In the genomic region with DNA sequence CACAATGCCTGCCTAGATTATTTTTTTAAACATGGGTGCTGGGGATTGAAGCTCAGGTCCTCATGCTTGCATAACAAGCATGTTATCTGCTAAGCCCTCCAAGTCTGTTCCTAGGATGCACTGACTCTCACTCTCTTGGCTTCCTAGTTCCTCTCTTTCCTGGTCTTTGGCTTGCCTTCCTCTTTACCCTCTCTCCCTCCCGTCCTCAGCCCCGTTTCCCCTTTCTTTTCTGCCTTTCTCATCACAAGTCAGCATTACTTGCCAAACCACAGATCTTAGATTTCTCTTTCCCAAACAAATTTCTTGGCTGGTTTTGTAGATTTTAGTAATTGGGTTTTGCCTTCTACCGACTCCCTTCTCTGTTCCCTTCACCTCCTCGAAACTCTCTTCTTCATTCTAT, we compare ENCODE assay signal across 11 mouse cellular contexts. TPM values are rescaled to one million over a fixed set of nuclear protein-coding genes. Genes with fewer than 3 reads are reported as not detected.
DNase-seq lines count a peak whose midpoint lies in the region; ATAC-seq and TF ChIP-seq lines count a peak whose summit lies in the region.
"Had no signal": no experiment of that assay in that cellular context is flagged by ENCODE, and none has a peak within 500 bp of the region (broad histone marks: within the 10 kb centered on the region; RNA-seq: fewer than 3 reads in every experiment).

No protein-coding gene starts in this region.

- peaks cover 3% of the 10 kb centered on the region; the same call in 1 of the 2 replicates for H3K27me3 ChIP-seq in hindbrain, embryonic 12.5 days
- H3K27me3 ChIP-seq in hindbrain, embryonic 11.5 days (ENCODE audit: control insufficient read depth, insufficient read depth, low read length) = no peaks in the 10 kb centered on the region
- no peaks in the 10 kb centered on the region; a peak in 2 of 4 replicates for H3K27me3 ChIP-seq in MEL (ENCODE audit: control insufficient read depth in 1 of 2, insufficient read depth in 2 of 2, low read length in 2 of 2)
- no peaks in the 10 kb centered on the region for H3K27me3 ChIP-seq in liver, postnatal 0 days (ENCODE audit: insufficient read depth, low read length)

- WGBS in hindbrain, embryonic 12.5 days = 77% methylated on average over 4 of the region's 4 CpGs
- WGBS in hindbrain, embryonic 11.5 days = 75% methylated on average over 4 of the region's 4 CpGs
- 29% methylated on average over 4 of the region's 4 CpGs for WGBS in liver, postnatal 0 days (ENCODE audit: insufficient replicate concordance)

- no peaks in the 10 kb centered on the region for H3K79me2 ChIP-seq in MEL (ENCODE audit: control insufficient read depth, insufficient read depth, low read length, poor library complexity)

- ATAC-seq in hindbrain, embryonic 12.5 days (ENCODE audit: low FRiP score) = no peak
- no peak for ATAC-seq in hindbrain, embryonic 11.5 days (ENCODE audit: low FRiP score)
- peak; percentile 75 for ATAC-seq in common myeloid progenitor, adult 5-6 weeks (replicated peaks; ENCODE audit: low read depth, poor library complexity, severe bottlenecking)
- peak; percentile 35 to 61; a peak in 2 of 4 replicates for ATAC-seq in hematopoietic stem cell, adult 5-6 weeks (replicated peaks in 1 of 2; ENCODE audit: insufficient read depth in 1 of 2, low FRiP score in 2 of 2, low TSS enrichment in 1 of 2, low read depth in 1 of 2, poor library complexity in 2 of 2, severe bottlenecking in 2 of 2)
- ATAC-seq in liver, postnatal 0 days = no peak

- no peak overlapping the region for H3K4me3 ChIP-seq in hindbrain, embryonic 12.5 days
- H3K4me3 ChIP-seq in hindbrain, embryonic 11.5 days (ENCODE audit: low read depth, low read length) = no peak overlapping the region
- H3K4me3 ChIP-seq in MEL (ENCODE audit: control insufficient read depth in 1 of 2, insufficient read depth in 1 of 2, low read depth in 2 of 2, low read length in 2 of 2) = no peak overlapping the region
- H3K4me3 ChIP-seq in liver, postnatal 0 days (ENCODE audit: low read depth, low read length) = no peak overlapping the region
- H3K4me3 ChIP-seq: forebrain, embryonic 12.5 days had no signal

- no peaks in the 10 kb centered on the region for H3K9me3 ChIP-seq in hindbrain, embryonic 12.5 days (replicated peaks)
- no peaks in the 10 kb centered on the region for H3K9me3 ChIP-seq in hindbrain, embryonic 11.5 days (ENCODE audit: control insufficient read depth, low read length)
- no peaks in the 10 kb centered on the region for H3K9me3 ChIP-seq in MEL (replicated peaks; ENCODE audit: insufficient read depth, low read length)
- H3K9me3 ChIP-seq in liver, postnatal 0 days (ENCODE audit: low read length) = no peaks in the 10 kb centered on the region
- H3K9me3 ChIP-seq: forebrain, embryonic 12.5 days had no signal

- TF ChIP-seq RAD21 in MEL (IDR thresholded peaks at IDR 0.05; ENCODE audit: low read depth, low read length) = no peak

- H3K4me1 ChIP-seq in hindbrain, embryonic 12.5 days = peaks cover 21% of the 10 kb centered on the region
- H3K4me1 ChIP-seq in hindbrain, embryonic 11.5 days (replicated peaks; ENCODE audit: control insufficient read depth, insufficient read depth, low read length) = no peaks in the 10 kb centered on the region
- no peaks in the 10 kb centered on the region for H3K4me1 ChIP-seq in MEL (ENCODE audit: control insufficient read depth in 1 of 2, insufficient read depth in 2 of 2, low read length in 2 of 2)
- no peaks in the 10 kb centered on the region for H3K4me1 ChIP-seq in liver, postnatal 0 days (ENCODE audit: insufficient read depth)

- no peak for DNase-seq in hindbrain, embryonic 11.5 days (ENCODE audit: low spot score)
- peak; percentile 27 for DNase-seq in MEL (ENCODE audit: low read depth, low spot score)
- no peak for DNase-seq in layer of hippocampus, adult 8-10 months (ENCODE audit: low spot score in 2 of 2)
- no peak for DNase-seq in thymus, postnatal 14 days
- no peak for DNase-seq in liver, postnatal 0 days
- DNase-seq: gastrocnemius, postnatal 10 days had no signal

- TF ChIP-seq EP300 in MEL (IDR thresholded peaks at IDR 0.05; ENCODE audit: low read depth in 1 of 2, low read length in 2 of 2) = no peak
- no peak for TF ChIP-seq EP300 in liver, postnatal 0 days (IDR thresholded peaks at IDR 0.05; ENCODE audit: low read depth)

- H3K4me2 ChIP-seq in hindbrain, embryonic 12.5 days (replicated peaks) = no peak overlapping the region
- H3K4me2 ChIP-seq in hindbrain, embryonic 11.5 days (replicated peaks; ENCODE audit: low read depth, low read length) = no peak overlapping the region
- no peak overlapping the region for H3K4me2 ChIP-seq in liver, postnatal 0 days (ENCODE audit: low read depth, low read length)
- H3K4me2 ChIP-seq: forebrain, embryonic 12.5 days had no signal

- TF ChIP-seq POLR2A in MEL (IDR thresholded peaks at IDR 0.05; ENCODE audit: control insufficient read depth in 1 of 2, insufficient read depth in 1 of 2, low read depth in 1 of 2, low read length in 2 of 2, poor library complexity in 1 of 2) = no peak

- TF ChIP-seq CTCF in MEL (IDR thresholded peaks at IDR 0.05 in 2 of 3, conservative IDR thresholded peaks at IDR 0.05 in 1 of 3; ENCODE audit: control insufficient read depth in 1 of 3, insufficient read depth in 1 of 3, low read depth in 2 of 3, low read length in 3 of 3, poor library complexity in 1 of 3, severe bottlenecking in 1 of 3) = no peak
- TF ChIP-seq CTCF in liver, postnatal 0 days (IDR thresholded peaks at IDR 0.05; ENCODE audit: low read depth) = no peak

- H3K36me3 ChIP-seq in hindbrain, embryonic 12.5 days = no peaks in the 10 kb centered on the region
- no peaks in the 10 kb centered on the region for H3K36me3 ChIP-seq in hindbrain, embryonic 11.5 days (ENCODE audit: control insufficient read depth, insufficient read depth, low read length)
- no peaks in the 10 kb centered on the region for H3K36me3 ChIP-seq in MEL (ENCODE audit: control insufficient read depth in 1 of 2, insufficient read depth in 2 of 2, low read length in 2 of 2)
- no peaks in the 10 kb centered on the region for H3K36me3 ChIP-seq in liver, postnatal 0 days (replicated peaks; ENCODE audit: insufficient read depth, low read length)
- H3K36me3 ChIP-seq: forebrain, embryonic 12.5 days had no signal

- H3K9ac ChIP-seq in hindbrain, embryonic 12.5 days = no peak overlapping the region
- H3K9ac ChIP-seq in hindbrain, embryonic 11.5 days (ENCODE audit: low read depth, low read length) = no peak overlapping the region
- H3K9ac ChIP-seq in MEL (ENCODE audit: control insufficient read depth, low read depth, low read length, poor library complexity, severe bottlenecking) = no peak overlapping the region
- no peak overlapping the region for H3K9ac ChIP-seq in liver, postnatal 0 days (replicated peaks)
- H3K9ac ChIP-seq: forebrain, embryonic 12.5 days had no signal

- H3K27ac ChIP-seq in hindbrain, embryonic 12.5 days = 0 out of 2 replicates have a peak overlapping the region, but pooled peaks have one; percentile 55
- H3K27ac ChIP-seq in hindbrain, embryonic 11.5 days (ENCODE audit: low read depth, low read length) = no peak overlapping the region
- H3K27ac ChIP-seq in MEL (ENCODE audit: control insufficient read depth, low read depth, low read length) = no peak overlapping the region
- H3K27ac ChIP-seq in liver, postnatal 0 days (ENCODE audit: low read depth) = no peak overlapping the region
- H3K27ac ChIP-seq: forebrain, embryonic 12.5 days; kidney, postnatal 0 days had no signal

TF ChIP-seq in MEL, 35 proteins besides CTCF, POLR2A, EP300 and RAD21:
- TF ChIP-seq POLR2AphosphoS5 (IDR thresholded peaks at IDR 0.05; ENCODE audit: borderline replicate concordance, low read depth, low read length) = no peak
- 0 out of 2 replicates have a peak, but pooled peaks have one; percentile 9 for TF ChIP-seq RCOR1 (IDR thresholded peaks at IDR 0.05; ENCODE audit: low read depth, low read length)

RNA-seq across cellular contexts. Expression of a gene that starts 10.2 kb away (rescaled TPM):
- 0.31 and 0.99 TPM in 2 replicates for polyA plus RNA-seq in hindbrain, embryonic 12.5 days (2016; fragmentation: Nextera tagmentation; extraction: Ambion mirVana)
- polyA plus RNA-seq in hindbrain, embryonic 11.5 days (2014; fragmentation: Nextera tagmentation; extraction: Ambion mirVana) = 0.29 and 0.37 TPM in 2 replicates
- not detected in 2 replicates for total RNA-seq in MEL (2012; rRNA removed)
- polyA plus RNA-seq in MEL (2012; ENCODE audit: insufficient read depth in 1 of 2, insufficient read length in 2 of 2, low read depth in 1 of 2, low replicate concordance in 2 of 2, missing spikeins in 1 of 2) = not detected
- total RNA-seq in common myeloid progenitor, adult 5-6 weeks (2017) = not detected in 2 replicates
- total RNA-seq in hematopoietic stem cell, adult 5-6 weeks (2017) = not detected in 2 replicates
- 1 to 10 TPM in 1 of 4 experiments, under 1 TPM in 3; 0.27 to 1.3 (median 0.91) TPM for total RNA-seq in layer of hippocampus, adult 8-10 months (2022)
- not detected in 2 replicates for polyA plus RNA-seq in liver, postnatal 0 days (2015; fragmentation: Nextera tagmentation; extraction: Ambion mirVana)
- total RNA-seq: gastrocnemius, postnatal 10 days had no signal
- polyA plus RNA-seq: forebrain, embryonic 12.5 days had no signal

Comparison
In these comparisons a context has a peak if more than half of its experiments do, and no peak if none do; other contexts are left out.
1. ATAC-seq: peak in common myeloid progenitor, adult 5-6 weeks (single experiment) and hematopoietic stem cell, adult 5-6 weeks (2 of 2); none in hindbrain, embryonic 12.5 days (single experiment), hindbrain, embryonic 11.5 days (single experiment) and liver, postnatal 0 days (single experiment).